Mouse (Mus musculus): ENCODE measurements at regions not wholly inside any gene's neighbourhood (a gene's known extent, or its start where the extent isn't known, plus 50 kb on each side); places are given as distances from the start of the nearest gene placed in this dataset.

- no peak for DNase-seq (ENCODE audit: low read depth, low spot score)
- Histone ChIP-seq H3K9ac (ENCODE audit: insufficient read depth, low read depth, low read length, poor library complexity, severe bottlenecking) (no peak overlapping the region), H3K4me3 (ENCODE audit: insufficient read depth in 1 of 2, low read depth in 1 of 2, low read length in 2 of 2, poor library complexity in 1 of 2, severe bottlenecking in 1 of 2) (no peak overlapping the region), H3K27ac (ENCODE audit: insufficient read depth, low read depth, low read length, poor library complexity, severe bottlenecking) (no peak overlapping the region), H3K4me1 (ENCODE audit: control insufficient read depth in 2 of 2, insufficient read depth in 2 of 2, low read length in 2 of 2, poor library complexity in 1 of 2) (no peaks in the 10 kb centered on the region), H3K36me3 (ENCODE audit: control insufficient read depth, insufficient read depth, low read length, poor library complexity, severe bottlenecking) (no peaks in the 10 kb centered on the region), H3K9me3 (ENCODE audit: control insufficient read depth, insufficient read depth, low read depth, low read length) (no peaks in the 10 kb centered on the region)
- in situ Hi-C loops (cut with MboI; ENCODE audit: low sequenced_read_pairs in 2 of 2, unreplicated experiment in 2 of 2), result loop anchor here in 1 of 2 experiments (25.0 kb wide), 1 partner anchor 286 kb away; no protein-coding TSS in a partner anchor
- TF ChIP-seq CHD2 (IDR thresholded peaks at IDR 0.05; ENCODE audit: low read depth, low read length), result no peak
- no peak for TF ChIP-seq ZNF384 (IDR thresholded peaks at IDR 0.05; ENCODE audit: low read depth, low read length)
- TF ChIP-seq HCFC1 (IDR thresholded peaks at IDR 0.05; ENCODE audit: borderline replicate concordance, insufficient read depth, low read length), result no peak
- no peak for TF ChIP-seq MAFK (IDR thresholded peaks at IDR 0.05; ENCODE audit: insufficient read depth, low read depth, low read length)
- no peak for TF ChIP-seq ZC3H11A (IDR thresholded peaks at IDR 0.05; ENCODE audit: borderline replicate concordance, low read depth, low read length)
Observed at GRCm38 (mm10) chr6:108723236-108723635, 59.7 kb upstream of the Arl8b start.

GRCm38 (mm10) chr6:108723751-108724150 lies 59.1 kb upstream of the Arl8b start:
- in situ Hi-C loops (cut with MboI; ENCODE audit: low sequenced_read_pairs in 2 of 2, unreplicated experiment in 2 of 2), result loop anchor here in 1 of 2 experiments (25.0 kb wide), 1 partner anchor 286 kb away; no protein-coding TSS in a partner anchor
- H3K9me3 ChIP-seq (ENCODE audit: control insufficient read depth, insufficient read depth, low read depth, low read length), result no peaks in the 10 kb centered on the region
- no peaks in the 10 kb centered on the region for H3K4me1 ChIP-seq (ENCODE audit: control insufficient read depth in 2 of 2, insufficient read depth in 2 of 2, low read length in 2 of 2, poor library complexity in 1 of 2)
- no peak for DNase-seq (ENCODE audit: low read depth, low spot score)
- no peak overlapping the region for H3K27ac ChIP-seq (ENCODE audit: insufficient read depth, low read depth, low read length, poor library complexity, severe bottlenecking)
- TF ChIP-seq CHD2 (IDR thresholded peaks at IDR 0.05; ENCODE audit: low read depth, low read length) (no peak), ZNF384 (IDR thresholded peaks at IDR 0.05; ENCODE audit: low read depth, low read length) (no peak), ZC3H11A (IDR thresholded peaks at IDR 0.05; ENCODE audit: borderline replicate concordance, low read depth, low read length) (no peak), HCFC1 (IDR thresholded peaks at IDR 0.05; ENCODE audit: borderline replicate concordance, insufficient read depth, low read length) (no peak), MAFK (IDR thresholded peaks at IDR 0.05; ENCODE audit: insufficient read depth, low read depth, low read length) (no peak)
- H3K4me3 ChIP-seq (ENCODE audit: insufficient read depth in 1 of 2, low read depth in 1 of 2, low read length in 2 of 2, poor library complexity in 1 of 2, severe bottlenecking in 1 of 2), result no peak overlapping the region
- H3K36me3 ChIP-seq (ENCODE audit: control insufficient read depth, insufficient read depth, low read length, poor library complexity, severe bottlenecking), result no peaks in the 10 kb centered on the region
- no peak overlapping the region for H3K9ac ChIP-seq (ENCODE audit: insufficient read depth, low read depth, low read length, poor library complexity, severe bottlenecking)

GRCm38 (mm10) chr6:108731107-108731630 lies 51.7 kb upstream of the Arl8b start:
- H3K9me3 ChIP-seq (ENCODE audit: control insufficient read depth, insufficient read depth, low read depth, low read length), result no peaks in the 10 kb centered on the region
- H3K36me3 ChIP-seq (ENCODE audit: control insufficient read depth, insufficient read depth, low read length, poor library complexity, severe bottlenecking), result no peaks in the 10 kb centered on the region
- no peak overlapping the region for H3K9ac ChIP-seq (ENCODE audit: insufficient read depth, low read depth, low read length, poor library complexity, severe bottlenecking)
- no peaks in the 10 kb centered on the region for H3K4me1 ChIP-seq (ENCODE audit: control insufficient read depth in 2 of 2, insufficient read depth in 2 of 2, low read length in 2 of 2, poor library complexity in 1 of 2)
- in situ Hi-C loops (cut with MboI; ENCODE audit: low sequenced_read_pairs in 2 of 2, unreplicated experiment in 2 of 2), result loop anchor here in 1 of 2 experiments (5.0 to 25.0 kb wide), 2 partner anchors 309 to 644 kb away; no protein-coding TSS in a partner anchor
- TF ChIP-seq CHD2 (IDR thresholded peaks at IDR 0.05; ENCODE audit: low read depth, low read length) (no peak), ZNF384 (IDR thresholded peaks at IDR 0.05; ENCODE audit: low read depth, low read length) (no peak), ZC3H11A (IDR thresholded peaks at IDR 0.05; ENCODE audit: borderline replicate concordance, low read depth, low read length) (no peak), HCFC1 (IDR thresholded peaks at IDR 0.05; ENCODE audit: borderline replicate concordance, insufficient read depth, low read length) (no peak), MAFK (IDR thresholded peaks at IDR 0.05; ENCODE audit: insufficient read depth, low read depth, low read length) (no peak)
- no peak overlapping the region for H3K27ac ChIP-seq (ENCODE audit: insufficient read depth, low read depth, low read length, poor library complexity, severe bottlenecking)
- no peak for DNase-seq (ENCODE audit: low read depth, low spot score)
- no peak overlapping the region for H3K4me3 ChIP-seq (ENCODE audit: insufficient read depth in 1 of 2, low read depth in 1 of 2, low read length in 2 of 2, poor library complexity in 1 of 2, severe bottlenecking in 1 of 2)

Measured in ES-E14 (cell line).